Mouse (Mus musculus) megakaryocyte, adult 5-6 weeks (primary cell): ENCODE measurements at regions not wholly inside any gene's neighbourhood (a gene's known extent, or its start where the extent isn't known, plus 50 kb on each side); places are given as distances from the start of the nearest gene placed in this dataset.

Experiments
- ATAC-seq: 2 replicates; pipeline ENCODE4 v1.8.0; 2016; ENCODE audit warnings: mild to moderate bottlenecking, inconsistent platforms; ENCODE audit not compliant: poor library complexity, severe bottlenecking

GRCm38 (mm10) chr13:101311634-101312314, 456.2 kb downstream of the Pik3r1 start:
- ATAC-seq = no peak

GRCm38 (mm10) chr13:101308724-101309123, 459.3 kb downstream of the Pik3r1 start:
- ATAC-seq = peak; percentile 59; the same call in 1 of the 2 replicates

- no peak for ATAC-seq
Observed at GRCm38 (mm10) chr13:101305695-101306413, 462.2 kb downstream of the Pik3r1 start.

GRCm38 (mm10) chr13:101305063-101305462, 463.0 kb downstream of the Pik3r1 start:
- no peak for ATAC-seq

GRCm38 (mm10) chr13:101301361-101301760, 466.7 kb downstream of the Pik3r1 start:
- no peak for ATAC-seq

GRCm38 (mm10) chr13:101289407-101289806, 456.2 kb upstream of the Slc30a5 start:
- ATAC-seq = no peak

GRCm38 (mm10) chr13:101287131-101287530, 453.9 kb upstream of the Slc30a5 start:
- ATAC-seq = no peak

- ATAC-seq = no peak
Observed at GRCm38 (mm10) chr13:101286029-101286917, 453.0 kb upstream of the Slc30a5 start.

GRCm38 (mm10) chr13:101278127-101278526, 444.9 kb upstream of the Slc30a5 start:
- no peak for ATAC-seq

- ATAC-seq = no peak
Observed at GRCm38 (mm10) chr13:101276766-101277165, 443.5 kb upstream of the Slc30a5 start.

GRCm38 (mm10) chr13:101274470-101275141, 441.4 kb upstream of the Slc30a5 start:
- ATAC-seq = no peak

GRCm38 (mm10) chr13:101273321-101273720, 440.1 kb upstream of the Slc30a5 start:
- ATAC-seq = no peak

GRCm38 (mm10) chr13:101253698-101254468, 420.7 kb upstream of the Slc30a5 start:
- ATAC-seq = no peak

- no peak for ATAC-seq
Observed at GRCm38 (mm10) chr13:101249369-101249768, 416.1 kb upstream of the Slc30a5 start.

GRCm38 (mm10) chr13:101244326-101244725, 411.1 kb upstream of the Slc30a5 start:
- ATAC-seq = no peak

- ATAC-seq = no peak
Observed at GRCm38 (mm10) chr13:101238860-101239259, 405.6 kb upstream of the Slc30a5 start.

GRCm38 (mm10) chr13:101237035-101237434, 403.8 kb upstream of the Slc30a5 start:
- ATAC-seq = no peak

- ATAC-seq = no peak
Observed at GRCm38 (mm10) chr13:101235846-101236245, 402.6 kb upstream of the Slc30a5 start.

- ATAC-seq = no peak
Observed at GRCm38 (mm10) chr13:101235110-101235509, 401.9 kb upstream of the Slc30a5 start.

GRCm38 (mm10) chr13:101234550-101234949, 401.3 kb upstream of the Slc30a5 start:
- no peak for ATAC-seq
